16 mouse cellular contexts compared by ENCODE assay signal in genomic region chr1:135513464-135513863, GRCm38 (mm10).
DNase-seq lines count a peak whose midpoint lies in the region; ATAC-seq lines count a peak whose summit lies in the region.
"Had no signal": no experiment of that assay in that cellular context is flagged by ENCODE, and none has a peak within 500 bp of the region (broad histone marks: within the 10 kb centered on the region; RNA-seq: fewer than 3 reads in every experiment).

No protein-coding gene starts in this region.

- peak overlapping the region; percentile 84 for H3K27ac ChIP-seq in heart, embryonic 13.5 days (replicated peaks)
- H3K27ac ChIP-seq in midbrain, embryonic 10.5 days (replicated peaks) = 0 out of 2 replicates have a peak overlapping the region, but pooled peaks have one; percentile 42
- H3K27ac ChIP-seq in midbrain, embryonic 14.5 days (replicated peaks; ENCODE audit: low read depth, low read length) = no peak overlapping the region
- H3K27ac ChIP-seq in forebrain, embryonic 15.5 days (replicated peaks) = peak overlapping the region; percentile 53
- H3K27ac ChIP-seq: embryonic facial prominence, embryonic 10.5 days; intestine, embryonic 15.5 days; kidney, postnatal 0 days; liver, embryonic 15.5 days; midbrain, embryonic 12.5 days had no signal

- no peaks in the 10 kb centered on the region for H3K27me3 ChIP-seq in heart, embryonic 13.5 days (replicated peaks)
- H3K27me3 ChIP-seq in midbrain, embryonic 10.5 days (ENCODE audit: low read depth, poor library complexity, severe bottlenecking) = peaks cover 45% of the 10 kb centered on the region
- H3K27me3 ChIP-seq in midbrain, embryonic 14.5 days (ENCODE audit: control insufficient read depth, insufficient read depth, low read length) = 0 out of 2 replicates have a peak, but pooled peaks cover 3% of the 10 kb centered on the region
- no peaks in the 10 kb centered on the region for H3K27me3 ChIP-seq in forebrain, embryonic 15.5 days
- H3K27me3 ChIP-seq: intestine, embryonic 15.5 days had no signal

- peaks cover 87% of the 10 kb centered on the region for H3K4me1 ChIP-seq in heart, embryonic 13.5 days
- peaks cover 95% of the 10 kb centered on the region for H3K4me1 ChIP-seq in midbrain, embryonic 10.5 days
- peaks cover 29% of the 10 kb centered on the region for H3K4me1 ChIP-seq in midbrain, embryonic 14.5 days (ENCODE audit: control insufficient read depth, insufficient read depth, low read length)
- H3K4me1 ChIP-seq in forebrain, embryonic 15.5 days = peaks cover 83% of the 10 kb centered on the region

- WGBS in heart, embryonic 13.5 days = 43% methylated on average over 5 of the region's 5 CpGs
- WGBS in midbrain, embryonic 10.5 days = 63% methylated on average over 5 of the region's 5 CpGs
- WGBS in midbrain, embryonic 14.5 days = 61% methylated on average over 5 of the region's 5 CpGs
- 22% methylated on average over 5 of the region's 5 CpGs for WGBS in forebrain, embryonic 15.5 days

- H3K9ac ChIP-seq in heart, embryonic 13.5 days = no peak overlapping the region
- H3K9ac ChIP-seq in midbrain, embryonic 14.5 days (replicated peaks; ENCODE audit: low read length) = no peak overlapping the region; the same call in 1 of the 2 replicates
- no peak overlapping the region for H3K9ac ChIP-seq in forebrain, embryonic 15.5 days (replicated peaks)
- H3K9ac ChIP-seq: intestine, embryonic 15.5 days; liver, embryonic 15.5 days; midbrain, embryonic 12.5 days had no signal

- no peaks in the 10 kb centered on the region for H3K9me3 ChIP-seq in heart, embryonic 13.5 days
- no peaks in the 10 kb centered on the region for H3K9me3 ChIP-seq in midbrain, embryonic 10.5 days (replicated peaks)
- H3K9me3 ChIP-seq in midbrain, embryonic 14.5 days (ENCODE audit: control insufficient read depth, low read length) = no peaks in the 10 kb centered on the region
- H3K9me3 ChIP-seq in forebrain, embryonic 15.5 days = no peaks in the 10 kb centered on the region
- H3K9me3 ChIP-seq: embryonic facial prominence, embryonic 10.5 days; intestine, embryonic 15.5 days; liver, embryonic 15.5 days; midbrain, embryonic 12.5 days had no signal

- peak overlapping the region; percentile 22; the same call in 1 of the 2 replicates for H3K4me2 ChIP-seq in heart, embryonic 13.5 days
- no peak overlapping the region for H3K4me2 ChIP-seq in midbrain, embryonic 14.5 days (ENCODE audit: low read length)
- H3K4me2 ChIP-seq in forebrain, embryonic 15.5 days (replicated peaks) = no peak overlapping the region
- H3K4me2 ChIP-seq: intestine, embryonic 15.5 days; liver, embryonic 15.5 days; midbrain, embryonic 12.5 days had no signal

- ATAC-seq in heart, embryonic 13.5 days (ENCODE audit: extremely low read depth, insufficient number of reproducible peaks, low FRiP score, low TSS enrichment) = no peak
- no peak for ATAC-seq in midbrain, embryonic 14.5 days (ENCODE audit: low FRiP score, low TSS enrichment)
- ATAC-seq in forebrain, embryonic 15.5 days (replicated peaks) = no peak
- ATAC-seq: intestine, embryonic 15.5 days had no signal

- intact Hi-C loops in heart, postnatal 25 days (cut with DNase I) = no loop called here

- DNase-seq in adrenal gland, postnatal 14 days = peak; percentile 46
- DNase-seq in adrenal gland, adult 18-20 months (ENCODE audit: low spot score in 2 of 2) = no peak
- DNase-seq in heart, postnatal 25 days (ENCODE audit: low spot score) = no peak
- DNase-seq in midbrain, embryonic 10.5 days (ENCODE audit: low spot score) = no peak
- DNase-seq in midbrain, embryonic 14.5 days = no peak
- DNase-seq in kidney, postnatal 10 days = no peak
- DNase-seq: cerebellum, adult 9-11 months; lung, postnatal 36 days; thymus, postnatal 4 days had no signal

- H3K36me3 ChIP-seq in heart, embryonic 13.5 days = no peaks in the 10 kb centered on the region
- H3K36me3 ChIP-seq in midbrain, embryonic 10.5 days = no peaks in the 10 kb centered on the region
- H3K36me3 ChIP-seq in midbrain, embryonic 14.5 days (ENCODE audit: control insufficient read depth, insufficient read depth, low read length) = no peaks in the 10 kb centered on the region
- no peaks in the 10 kb centered on the region for H3K36me3 ChIP-seq in forebrain, embryonic 15.5 days
- H3K36me3 ChIP-seq: embryonic facial prominence, embryonic 10.5 days; intestine, embryonic 15.5 days; liver, embryonic 15.5 days; midbrain, embryonic 12.5 days had no signal

- H3K4me3 ChIP-seq in heart, embryonic 13.5 days = no peak overlapping the region
- H3K4me3 ChIP-seq in midbrain, embryonic 10.5 days = no peak overlapping the region
- no peak overlapping the region for H3K4me3 ChIP-seq in midbrain, embryonic 14.5 days (replicated peaks; ENCODE audit: low read depth, low read length)
- no peak overlapping the region for H3K4me3 ChIP-seq in forebrain, embryonic 15.5 days
- H3K4me3 ChIP-seq: embryonic facial prominence, embryonic 10.5 days; intestine, embryonic 15.5 days; liver, embryonic 15.5 days; midbrain, embryonic 12.5 days had no signal
